Mouse (Mus musculus) cerebellum, adult 2 months (tissue): ENCODE measurements around the gene Ywhah.

ENCODE experiments used
- CTCF ChIP-seq: fragments of 200-500 bp; IDR thresholded peaks from 2 replicates; pipeline ENCODE4 v1.5.1; 2011; ENCODE audit warnings: low read depth, mild to moderate bottlenecking, control low read depth, low read length, moderate library complexity, borderline replicate concordance; ENCODE audit not compliant: insufficient read depth
- POLR2A ChIP-seq: fragments of 200-500 bp; IDR thresholded peaks from 2 replicates; pipeline ENCODE4 v1.6.1; 2011; ENCODE audit warnings: low read length, control low read depth, borderline replicate concordance; ENCODE audit not compliant: insufficient read depth

DNA sequence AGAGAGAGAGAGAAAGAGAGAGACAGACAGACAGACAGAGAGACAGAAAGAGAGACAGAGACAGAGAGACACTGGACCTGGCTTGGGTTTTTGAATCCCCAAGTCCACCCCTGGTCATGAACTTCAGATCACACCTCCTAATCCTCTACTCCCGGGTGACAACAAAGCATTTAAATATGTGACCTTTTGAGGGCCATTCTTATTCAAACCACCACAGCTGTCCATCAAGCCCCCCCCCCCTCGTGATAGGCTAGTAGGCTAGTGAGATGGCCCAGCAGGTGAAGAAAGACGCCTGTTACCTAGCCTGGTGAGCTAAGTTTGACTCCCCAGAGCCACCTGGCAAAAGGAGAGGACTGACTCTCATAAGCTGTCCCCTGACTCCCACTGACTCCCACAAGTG lies 16.3 kb downstream of the Ywhah start:
- TF ChIP-seq POLR2A (no peak), CTCF (no peak)
